ENCODE assay signal across 8 mouse cellular contexts in the genomic region with DNA sequence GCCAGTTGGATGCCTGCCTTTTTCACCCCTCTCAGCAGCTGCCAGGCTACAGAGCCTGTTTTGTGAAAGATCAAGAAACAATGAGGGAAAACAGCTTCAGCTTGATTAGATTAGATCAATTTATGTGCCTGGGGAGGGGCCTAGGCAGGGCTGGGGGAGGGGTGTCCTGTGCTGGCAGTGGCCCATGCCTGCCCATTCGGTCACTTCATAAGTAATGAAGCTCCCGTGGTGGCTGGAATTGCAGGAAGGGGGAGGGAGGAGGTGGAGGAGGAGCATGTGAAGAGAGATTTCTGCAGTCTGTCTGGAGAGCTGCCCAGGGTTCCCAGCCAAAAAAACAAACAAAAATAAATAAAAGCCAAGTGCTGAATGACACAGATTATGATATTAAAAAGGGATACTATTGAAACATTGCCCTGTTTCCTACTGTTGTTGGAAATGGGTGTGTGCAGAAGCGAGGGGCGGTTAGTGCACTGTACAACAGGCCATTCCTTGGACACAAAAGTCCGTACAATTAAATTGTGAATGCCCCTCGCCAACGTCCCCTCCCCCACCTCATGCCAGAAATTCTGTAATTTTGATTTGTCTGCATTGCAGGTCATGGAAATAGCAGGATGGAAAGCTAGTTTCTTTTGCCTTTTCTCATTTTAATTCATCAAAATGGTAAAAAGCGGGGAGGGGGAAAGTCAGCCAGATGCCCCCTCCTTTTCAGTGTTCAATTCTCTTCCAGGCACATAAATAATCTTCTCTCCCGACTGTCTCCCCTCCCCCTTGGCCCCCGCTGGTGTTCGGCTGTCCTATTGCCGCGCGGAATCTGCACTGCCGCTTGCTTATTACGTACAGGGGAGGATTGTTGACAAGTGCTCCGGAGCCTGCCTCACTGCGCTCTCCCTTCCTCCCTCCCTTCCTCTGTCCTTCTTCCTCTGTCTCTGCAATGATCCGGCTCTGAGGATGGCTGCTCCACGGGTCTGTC.
DNase-seq lines count a peak whose midpoint lies in the region; ATAC-seq lines count a peak whose summit lies in the region.

No protein-coding gene starts in this region.

- peak overlapping the region; percentile 61 for H3K4me2 ChIP-seq in intestine, embryonic 16.5 days (ENCODE audit: low read depth, low read length)

- peaks cover 21% of the 10 kb centered on the region for H3K4me1 ChIP-seq in intestine, embryonic 16.5 days (ENCODE audit: control insufficient read depth, insufficient read depth, low read length)

- no peaks in the 10 kb centered on the region for H3K36me3 ChIP-seq in intestine, embryonic 16.5 days (ENCODE audit: control insufficient read depth, insufficient read depth, low read length)

- H3K27me3 ChIP-seq in intestine, embryonic 16.5 days (replicated peaks; ENCODE audit: control insufficient read depth, insufficient read depth, low read length), result no peaks in the 10 kb centered on the region

- peak; percentile 89 for DNase-seq in adrenal gland, postnatal 10 days
- peak; percentile 52 for DNase-seq in embryo, embryonic 11.5 days (ENCODE audit: low read depth, low spot score)
- DNase-seq in gastrocnemius, postnatal 36 days, result peak; percentile 62 to 72
- peak; percentile 61 to 86 for DNase-seq in left cerebral cortex, postnatal 10 days (ENCODE audit: extremely low spot score in 1 of 2, low spot score in 2 of 2)
- DNase-seq in right cerebral cortex, postnatal 36 days (ENCODE audit: low spot score in 2 of 2), result peak; percentile 59 to 72
- DNase-seq in c-Kit-positive CD71-positive TER-119-positive erythroid progenitor cells, embryonic 14.5 days (ENCODE audit: low spot score), result no peak

- intact Hi-C loops in gastrocnemius, postnatal 36 days (cut with DNase I), result no loop called here
- intact Hi-C loops in left cerebral cortex, postnatal 10 days (cut with DNase I), result no loop called here

- H3K27ac ChIP-seq in intestine, embryonic 16.5 days (ENCODE audit: low read length), result peak overlapping the region; percentile 34

- H3K4me3 ChIP-seq in intestine, embryonic 16.5 days (ENCODE audit: low read length), result peak overlapping the region; percentile 40

- H3K9me3 ChIP-seq in intestine, embryonic 16.5 days (ENCODE audit: control insufficient read depth, low read length), result no peaks in the 10 kb centered on the region

- H3K9ac ChIP-seq in intestine, embryonic 16.5 days (ENCODE audit: low read depth, low read length), result peak overlapping the region; percentile 10; the same call in 1 of the 2 replicates

- 9% methylated on average over 20 of the region's 20 CpGs for WGBS in intestine, embryonic 16.5 days

- peak; percentile 92 for ATAC-seq in intestine, embryonic 16.5 days
- ATAC-seq in megakaryocyte progenitor cell, adult 5-6 weeks (replicated peaks; ENCODE audit: poor library complexity), result peak; percentile 26; the same call in 1 of the 2 replicates
